Mouse (Mus musculus): ENCODE data around the gene Rngtt. TPM values are rescaled to one million over a fixed set of nuclear protein-coding genes. Genes with fewer than 3 reads are reported as not detected.

Rngtt gene
- 11.0 TPM for polyA plus RNA-seq (2021)

- DNase-seq (ENCODE audit: low read depth, low spot score) (peak; percentile 35), ATAC-seq (peak; percentile 94)
- ChIA-PET POLR2A (interaction anchor here (0.8 kb wide), 1 partner anchor 9 kb away, joined by 4 read pairs; no protein-coding TSS in a partner anchor), CTCF (interaction anchor here (2.0 kb wide), 1 partner anchor 17 kb away, joined by 5 read pairs; no protein-coding TSS in a partner anchor)
- H3K27me3 ChIP-seq, result no peaks in the 10 kb centered on the region
- no peak for TF ChIP-seq CTCF (IDR thresholded peaks at IDR 0.05)
- in situ Hi-C loops (cut with MboI; ENCODE audit: low pct_unique_long_range_greater_than_20kb), result no loop called here
Observed at GRCm38 (mm10) chr4:33309764-33310757, at the start of gene Rngtt. Rngtt (plus strand) TSS chr4:33310311.

GRCm38 (mm10) chr4:33260311-33260710 lies 49.8 kb upstream of the Rngtt start:
- no peak for DNase-seq (ENCODE audit: low read depth, low spot score)
- ChIA-PET POLR2A (interaction anchor here (1.0 to 1.3 kb wide), 2 partner anchors 10 to 13 kb away, joined by 4 read pairs; no protein-coding TSS in a partner anchor), CTCF (no interaction called here)
- ATAC-seq, result no peak
- TF ChIP-seq CTCF (IDR thresholded peaks at IDR 0.05), result no peak
- H3K27me3 ChIP-seq, result no peaks in the 10 kb centered on the region
- in situ Hi-C loops (cut with MboI; ENCODE audit: low pct_unique_long_range_greater_than_20kb), result no loop called here

GRCm38 (mm10) chr4:33261311-33261753 lies 48.8 kb upstream of the Rngtt start:
- ATAC-seq, result peak; percentile 89
- CTCF ChIA-PET, result no interaction called here
- in situ Hi-C loops (cut with MboI; ENCODE audit: low pct_unique_long_range_greater_than_20kb), result no loop called here
- peak; percentile 90 for DNase-seq (ENCODE audit: low read depth, low spot score)
- TF ChIP-seq CTCF (IDR thresholded peaks at IDR 0.05), result no peak
- no peaks in the 10 kb centered on the region for H3K27me3 ChIP-seq
- POLR2A ChIA-PET, result interaction anchor here (1.0 to 1.3 kb wide), 2 partner anchors 11 to 14 kb away, joined by 4 read pairs; no protein-coding TSS in a partner anchor

GRCm38 (mm10) chr4:33262897-33263296 lies 47.2 kb upstream of the Rngtt start:
- DNase-seq (ENCODE audit: low read depth, low spot score) (no peak), ATAC-seq (no peak)
- in situ Hi-C loops (cut with MboI; ENCODE audit: low pct_unique_long_range_greater_than_20kb), result no loop called here
- TF ChIP-seq CTCF (IDR thresholded peaks at IDR 0.05), result no peak
- ChIA-PET CTCF (interaction anchor here (1.0 kb wide), 1 partner anchor 114 kb away, joined by 3 read pairs; no protein-coding TSS in a partner anchor), POLR2A (no interaction called here)
- H3K27me3 ChIP-seq, result no peaks in the 10 kb centered on the region

- in situ Hi-C loops (cut with MboI; ENCODE audit: low pct_unique_long_range_greater_than_20kb), result no loop called here
- DNase-seq (ENCODE audit: low read depth, low spot score) (no peak), ATAC-seq (no peak)
- TF ChIP-seq CTCF (IDR thresholded peaks at IDR 0.05), result no peak
- no peaks in the 10 kb centered on the region for H3K27me3 ChIP-seq
- ChIA-PET POLR2A (no interaction called here), CTCF (no interaction called here)
Observed at GRCm38 (mm10) chr4:33264979-33265726, 45.0 kb upstream of the Rngtt start.

- no peak for TF ChIP-seq CTCF (IDR thresholded peaks at IDR 0.05)
- in situ Hi-C loops (cut with MboI; ENCODE audit: low pct_unique_long_range_greater_than_20kb), result no loop called here
- ChIA-PET POLR2A (interaction anchor here (0.8 kb wide), 1 partner anchor 71 kb away, joined by 3 read pairs; no protein-coding TSS in a partner anchor), CTCF (interaction anchor here (1.4 to 1.5 kb wide), 2 partner anchors 12 to 20 kb away, joined by 3 to 5 read pairs; partner anchors contain the start of gene Pnrc1)
- no peaks in the 10 kb centered on the region for H3K27me3 ChIP-seq
- DNase-seq (ENCODE audit: low read depth, low spot score) (no peak), ATAC-seq (no peak)
Observed at GRCm38 (mm10) chr4:33270386-33271314, 39.5 kb upstream of the Rngtt start.

- in situ Hi-C loops (cut with MboI; ENCODE audit: low pct_unique_long_range_greater_than_20kb), result no loop called here
Observed at GRCm38 (mm10) chr4:33273437-33273836, 36.7 kb upstream of the Rngtt start.

GRCm38 (mm10) chr4:33281891-33282685 lies 28.0 kb upstream of the Rngtt start:
- ChIA-PET CTCF (interaction anchor here (1.1 kb wide), 1 partner anchor 11 kb away, joined by 3 read pairs; no protein-coding TSS in a partner anchor), POLR2A (no interaction called here)
- TF ChIP-seq CTCF (IDR thresholded peaks at IDR 0.05), result no peak
- ATAC-seq (peak; percentile 79), DNase-seq (ENCODE audit: low read depth, low spot score) (peak; percentile 82)
- in situ Hi-C loops (cut with MboI; ENCODE audit: low pct_unique_long_range_greater_than_20kb), result no loop called here
- H3K27me3 ChIP-seq, result no peaks in the 10 kb centered on the region

More at GRCm38 (mm10) chr4:33273437-33273836, 36.7 kb upstream of the Rngtt start:
- DNase-seq (ENCODE audit: low read depth, low spot score) (no peak), ATAC-seq (no peak)
- no peak for TF ChIP-seq CTCF (IDR thresholded peaks at IDR 0.05)
- ChIA-PET CTCF (no interaction called here), POLR2A (no interaction called here)
- H3K27me3 ChIP-seq, result no peaks in the 10 kb centered on the region

Data from Patski (cell line).